Mouse (Mus musculus) bone marrow macrophage, adult 2 months (primary cell): ENCODE measurements around the gene Ghitm. TPM values are rescaled to one million over a fixed set of nuclear protein-coding genes. Genes with fewer than 3 reads are reported as not detected.
"Not testable (repeated sequence)": the region's sequence is repeated elsewhere in the genome, so short reads cannot be mapped to it uniquely, and the experiment has no call there.

ENCODE experiments used
- H3K27ac ChIP-seq: 2 replicates; pipeline ENCODE4 v1.5.1; 2012; ENCODE audit warnings: low read depth, low read length; ENCODE audit not compliant: insufficient read depth
- H3K4me1 ChIP-seq: 2 replicates; pipeline ENCODE4 v1.6.1; 2012; ENCODE audit warnings: low read length; ENCODE audit not compliant: control insufficient read depth, insufficient read depth
- H3K4me3 ChIP-seq: 2 replicates; pipeline ENCODE4 v1.5.1; 2012; ENCODE audit warnings: mild to moderate bottlenecking, low read length, moderate library complexity; ENCODE audit not compliant: insufficient read depth
- CTCF ChIP-seq: IDR thresholded peaks from 2 replicates; pipeline ENCODE4 v1.5.1; 2012; ENCODE audit warnings: low read depth, mild to moderate bottlenecking, low read length, moderate library complexity
- POLR2A ChIP-seq: IDR thresholded peaks from 2 replicates; pipeline ENCODE4 v1.6.1; 2012; ENCODE audit warnings: mild to moderate bottlenecking, low read depth, low read length, borderline replicate concordance
- polyA plus RNA-seq: library from polyadenylated mRNA; stranded (reverse); fragments of >200 nt; gene quantifications from 2 replicates; pipeline ENCODE4 v1.2.4, GENCODE M21; 2012; ENCODE audit not compliant: missing spikeins, insufficient read depth, insufficient read length

Ghitm gene
- polyA plus RNA-seq, result 144 and 146 TPM in 2 replicates

DNA sequence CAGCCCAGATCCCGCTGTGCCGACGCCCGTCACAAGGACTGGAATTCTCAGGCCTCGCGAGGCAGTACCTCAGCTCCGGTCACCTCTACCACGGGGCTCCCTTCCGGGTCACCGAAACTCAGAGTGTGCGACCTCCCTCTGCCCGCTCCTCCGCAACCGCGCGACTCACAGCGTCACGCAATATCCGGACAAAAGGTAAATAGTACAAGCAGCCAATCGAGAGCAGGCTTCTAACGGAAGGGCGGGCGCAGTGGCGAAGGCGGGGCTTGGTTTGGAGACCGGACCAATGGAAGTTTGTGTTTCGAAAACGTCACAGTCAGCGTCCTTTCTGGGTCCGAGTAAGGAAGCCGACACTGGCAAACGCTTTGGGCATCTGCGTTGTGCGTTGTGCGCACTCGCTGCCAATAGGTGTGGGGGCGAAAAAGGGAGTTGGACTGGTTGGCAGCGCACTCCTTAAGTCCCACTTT, at the start of gene Ghitm:
Gene Ghitm (minus strand): TSS at position 146 of the 467 bp plus-strand sequence.
- Histone ChIP-seq H3K4me3 (peak within 1 kb of the TSS; percentile 91), H3K27ac (peak within 1 kb of the TSS; percentile 79), H3K4me1 (peaks cover 4% of the 10 kb centered on the region)
- TF ChIP-seq CTCF, result no peak
- 0 out of 2 replicates have a peak, but pooled peaks have one; percentile 36 for TF ChIP-seq POLR2A

DNA sequence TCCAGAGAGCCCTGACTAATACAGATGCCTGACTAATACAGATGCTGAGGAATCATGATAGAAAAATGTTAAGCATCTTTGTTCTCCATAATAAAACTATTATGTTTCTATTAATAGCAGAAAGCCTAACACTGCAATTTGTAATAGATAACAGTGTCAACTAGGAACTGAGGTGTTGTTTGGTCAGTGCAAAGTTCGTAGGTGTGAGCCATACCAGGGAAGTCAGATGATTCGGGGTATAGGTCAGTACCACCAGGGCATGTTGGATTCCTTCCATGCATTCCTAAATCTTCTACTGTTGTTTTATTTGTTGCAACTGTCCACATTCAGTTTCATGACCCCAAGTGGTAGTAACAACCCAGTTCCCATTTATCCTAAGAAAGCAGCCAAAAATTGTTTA, 49.8 kb upstream of the Ghitm start:
- TF ChIP-seq CTCF, result no peak
- no peak for TF ChIP-seq POLR2A
- Histone ChIP-seq H3K27ac (no peak overlapping the region), H3K4me1 (no peaks in the 10 kb centered on the region), H3K4me3 (no peak overlapping the region)

- TF ChIP-seq CTCF, result no peak
- no peak for TF ChIP-seq POLR2A
- no peaks in the 10 kb centered on the region for H3K4me1 ChIP-seq
- no peak overlapping the region for H3K4me3 ChIP-seq
- no peak overlapping the region for H3K27ac ChIP-seq
Observed at GRCm38 (mm10) chr14:37174484-37174883, 39.4 kb upstream of the Ghitm start.

DNA sequence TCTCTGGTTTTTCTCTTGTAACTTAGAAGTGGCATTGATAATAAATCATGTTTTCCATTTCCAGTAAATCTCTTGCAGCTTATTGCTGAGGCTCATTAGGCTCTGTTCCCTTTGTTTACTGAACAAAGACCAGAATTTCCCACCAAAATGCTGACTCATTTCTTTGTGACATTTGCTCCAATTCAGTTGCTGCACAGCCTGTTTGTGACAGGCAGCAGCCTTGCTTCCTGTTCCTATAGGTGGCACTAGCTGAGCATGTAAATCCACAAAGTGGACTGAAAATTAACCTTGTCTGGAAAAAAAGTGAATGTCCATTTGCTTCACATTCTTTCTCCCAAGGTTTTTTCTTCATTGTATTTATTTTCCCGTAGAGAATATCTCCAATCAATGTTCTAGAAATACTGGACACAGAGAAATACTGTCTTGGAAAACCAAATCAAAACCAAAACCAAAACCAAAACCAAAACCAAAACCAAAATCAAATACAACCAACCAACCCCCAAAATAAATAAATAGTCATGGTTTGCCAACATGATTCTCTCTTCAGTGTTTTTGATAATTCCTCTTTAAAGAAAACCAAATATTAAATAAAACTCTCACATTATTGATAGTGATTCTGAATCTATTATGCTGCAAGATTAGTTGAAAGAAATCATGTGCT, 30.3 kb upstream of the Ghitm start:
- Histone ChIP-seq H3K27ac (no peak overlapping the region), H3K4me3 (no peak overlapping the region), H3K4me1 (no peaks in the 10 kb centered on the region)
- TF ChIP-seq POLR2A (no peak), CTCF (no peak)

DNA sequence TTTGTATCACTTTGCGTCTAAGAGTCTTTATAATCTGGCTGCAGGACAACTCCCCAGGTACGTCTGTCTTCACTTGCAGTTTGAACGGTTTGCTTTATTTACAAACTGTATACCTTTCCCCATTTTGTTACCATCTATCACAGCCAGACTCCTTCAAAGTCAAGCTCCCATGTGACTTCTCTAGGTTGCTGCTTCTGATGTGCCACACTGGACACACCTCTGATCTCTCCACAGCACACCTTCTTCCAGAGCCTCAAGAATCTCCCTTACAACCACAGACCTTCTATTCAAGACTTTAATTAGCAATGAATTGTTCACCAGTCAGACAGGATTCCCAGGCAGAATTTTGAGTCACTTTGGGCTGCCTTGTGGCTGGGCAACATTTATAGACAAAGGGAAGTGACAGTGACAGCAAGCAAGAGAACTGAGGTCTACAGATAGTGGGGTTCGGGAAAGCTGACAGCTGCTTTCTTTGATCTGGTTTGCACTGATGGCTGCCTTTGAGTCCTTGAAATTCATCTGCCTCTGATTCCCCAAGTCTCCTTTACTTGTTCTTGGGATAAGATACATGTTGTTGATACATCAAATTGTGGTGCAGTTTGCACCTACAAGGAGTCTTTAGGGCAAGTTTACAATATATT, 29.4 kb upstream of the Ghitm start:
- Histone ChIP-seq H3K27ac (no peak overlapping the region), H3K4me1 (no peaks in the 10 kb centered on the region), H3K4me3 (no peak overlapping the region)
- TF ChIP-seq POLR2A (no peak), CTCF (no peak)

DNA sequence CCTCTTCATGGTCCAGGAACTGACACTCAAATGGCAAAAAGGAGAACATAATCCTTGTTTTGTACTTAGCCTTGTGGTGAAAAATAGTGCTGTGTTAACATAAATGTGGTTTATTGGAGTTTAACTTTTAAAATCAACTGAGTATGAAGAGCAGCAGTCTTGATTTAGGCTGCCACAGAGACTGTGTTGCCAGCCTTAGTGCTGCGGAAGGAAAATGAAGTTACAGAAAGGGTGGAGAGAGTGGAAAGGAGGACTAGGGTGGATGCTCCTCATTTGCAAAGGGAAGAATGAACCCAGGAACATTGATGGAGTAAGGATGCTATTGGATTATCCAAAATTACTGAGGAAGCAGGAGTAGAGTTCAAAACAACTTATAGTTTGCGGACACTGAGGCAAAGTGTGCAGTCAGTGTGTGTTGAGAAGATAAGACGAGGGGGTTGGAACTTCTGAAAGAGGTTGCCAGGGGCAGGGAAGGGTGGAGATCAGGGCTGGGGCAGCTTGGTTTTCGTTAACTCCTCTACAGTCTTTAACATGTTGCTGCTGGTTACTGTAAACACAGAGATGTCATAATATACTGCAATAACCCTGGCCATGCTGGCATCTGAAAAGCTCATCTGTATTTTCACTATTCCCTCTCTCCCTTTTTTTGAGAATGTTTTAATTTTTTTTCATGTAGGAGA, 28.3 kb upstream of the Ghitm start:
- no peak for TF ChIP-seq CTCF
- no peak for TF ChIP-seq POLR2A
- no peaks in the 10 kb centered on the region for H3K4me1 ChIP-seq
- no peak overlapping the region for H3K27ac ChIP-seq
- no peak overlapping the region for H3K4me3 ChIP-seq

GRCm38 (mm10) chr14:37154391-37154790, 19.3 kb upstream of the Ghitm start:
- Histone ChIP-seq H3K4me1 (no peaks in the 10 kb centered on the region), H3K27ac (no peak overlapping the region), H3K4me3 (no peak overlapping the region)
- no peak for TF ChIP-seq CTCF
- TF ChIP-seq POLR2A, result no peak

- H3K4me3 ChIP-seq, result no peak overlapping the region
- H3K27ac ChIP-seq, result no peak overlapping the region
- no peaks in the 10 kb centered on the region for H3K4me1 ChIP-seq
- TF ChIP-seq POLR2A (no peak), CTCF (no peak)
Observed at GRCm38 (mm10) chr14:37139051-37139710, 4.1 kb upstream of the Ghitm start.

DNA sequence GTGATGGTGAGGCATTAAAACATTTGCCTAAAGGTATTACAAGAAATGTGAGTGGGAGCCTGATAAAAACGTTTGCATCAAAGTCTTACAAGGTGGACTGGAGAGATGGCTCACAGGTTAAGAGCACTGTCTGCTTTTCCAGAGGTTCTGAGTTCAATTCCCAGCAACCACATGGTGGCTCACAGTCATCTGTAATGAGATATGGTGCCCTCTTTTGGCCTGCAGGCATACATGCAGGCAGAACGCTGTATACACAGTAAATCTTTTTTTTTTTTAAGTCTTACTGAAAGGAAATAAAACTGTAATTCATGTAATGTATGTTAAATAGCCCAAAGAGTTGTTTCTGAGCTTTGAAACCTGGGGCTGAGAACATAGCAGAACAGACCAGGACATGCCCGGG, 2.5 kb upstream of the Ghitm start:
- not testable (repeated sequence) for H3K27ac ChIP-seq, H3K4me1 ChIP-seq, H3K4me3 ChIP-seq
